Mouse (Mus musculus) bone marrow macrophage, adult 2 months (primary cell): ENCODE measurements at regions not wholly inside any gene's neighbourhood (a gene's known extent, or its start where the extent isn't known, plus 50 kb on each side); places are given as distances from the start of the nearest gene placed in this dataset.
A peak's percentile ranks its signal among the peaks of the same experiment; 100 is the strongest.

Experiments
- H3K27ac ChIP-seq: 2 replicates; pipeline ENCODE4 v1.5.1; 2012; ENCODE audit warnings: low read depth, low read length; ENCODE audit not compliant: insufficient read depth
- H3K4me1 ChIP-seq: 2 replicates; pipeline ENCODE4 v1.6.1; 2012; ENCODE audit warnings: low read length; ENCODE audit not compliant: control insufficient read depth, insufficient read depth
- H3K4me3 ChIP-seq: 2 replicates; pipeline ENCODE4 v1.5.1; 2012; ENCODE audit warnings: mild to moderate bottlenecking, low read length, moderate library complexity; ENCODE audit not compliant: insufficient read depth
- CTCF ChIP-seq: IDR thresholded peaks from 2 replicates; pipeline ENCODE4 v1.5.1; 2012; ENCODE audit warnings: low read depth, mild to moderate bottlenecking, low read length, moderate library complexity
- POLR2A ChIP-seq: IDR thresholded peaks from 2 replicates; pipeline ENCODE4 v1.6.1; 2012; ENCODE audit warnings: mild to moderate bottlenecking, low read depth, low read length, borderline replicate concordance

DNA sequence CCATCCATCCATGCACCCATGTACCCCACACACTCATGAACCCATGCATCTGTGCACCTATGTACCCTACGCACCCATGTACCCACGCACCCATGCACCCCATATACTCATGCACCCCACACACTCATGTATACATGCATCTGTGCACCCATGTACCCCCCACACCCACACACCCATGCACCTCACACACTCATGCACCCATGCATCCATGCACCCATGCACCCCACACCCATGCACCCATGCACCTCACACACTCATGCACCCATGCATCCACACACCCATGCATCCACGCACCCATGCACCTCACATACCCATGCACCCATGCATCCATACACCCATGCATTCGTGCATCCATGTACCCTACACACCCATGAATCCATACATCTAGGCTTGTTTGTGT is 63.6 kb downstream of the 4930564D02Rik start:
- Histone ChIP-seq H3K27ac (no peak overlapping the region), H3K4me3 (no peak overlapping the region), H3K4me1 (no peaks in the 10 kb centered on the region)
- no peak for TF ChIP-seq CTCF
- TF ChIP-seq POLR2A, result no peak

DNA sequence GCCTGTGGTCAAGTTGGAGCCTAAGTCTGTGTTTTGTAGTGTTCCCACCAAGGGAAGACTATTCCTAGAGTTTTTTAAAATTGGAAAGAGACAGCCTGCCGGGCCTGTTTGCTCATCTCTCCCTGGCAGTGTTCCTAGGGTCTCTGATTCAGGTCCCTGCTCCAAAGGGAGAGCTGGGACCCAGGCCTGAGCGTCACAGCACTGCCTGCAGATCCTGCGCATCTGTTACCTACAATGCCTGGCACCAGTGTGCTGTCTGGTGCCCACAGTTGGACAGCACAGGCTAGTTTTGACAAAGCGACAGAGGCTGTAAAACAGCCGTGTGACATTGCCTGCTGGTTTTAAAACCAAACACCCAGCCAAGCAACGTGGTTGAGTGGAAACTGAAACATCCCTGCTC is 64.4 kb downstream of the 4930564D02Rik start:
- H3K27ac ChIP-seq, result no peak overlapping the region
- TF ChIP-seq CTCF (no peak), POLR2A (no peak)
- H3K4me3 ChIP-seq, result no peak overlapping the region
- no peaks in the 10 kb centered on the region for H3K4me1 ChIP-seq

- TF ChIP-seq CTCF (no peak), POLR2A (no peak)
- Histone ChIP-seq H3K4me1 (no peaks in the 10 kb centered on the region), H3K27ac (no peak overlapping the region), H3K4me3 (no peak overlapping the region)
These were observed 66.4 kb downstream of the 4930564D02Rik start for GRCm38 (mm10) chr3:105133011-105133410.

GRCm38 (mm10) chr3:105141170-105141971 is 74.7 kb downstream of the 4930564D02Rik start:
- H3K27ac ChIP-seq, result no peak overlapping the region
- H3K4me3 ChIP-seq, result no peak overlapping the region
- H3K4me1 ChIP-seq, result no peaks in the 10 kb centered on the region
- TF ChIP-seq POLR2A (no peak), CTCF (no peak)

DNA sequence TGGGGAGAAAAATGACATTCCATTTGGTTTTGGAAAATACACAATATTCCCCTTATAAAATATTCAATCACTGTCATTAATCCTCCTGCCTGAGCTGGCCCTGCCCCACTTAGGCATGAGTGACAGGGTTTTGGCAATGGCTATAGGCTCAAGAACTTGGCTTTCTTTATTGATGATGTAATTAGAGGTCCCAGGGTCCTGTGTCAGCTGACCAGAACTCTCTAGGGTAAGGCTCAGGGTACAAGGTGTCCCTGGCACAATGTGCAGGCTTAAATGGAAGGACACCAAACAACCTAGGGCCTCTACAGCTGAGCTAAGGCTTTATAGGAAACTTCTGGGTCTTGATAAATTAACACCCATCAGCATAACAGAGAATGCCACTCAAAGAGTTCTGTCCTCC is 76.0 kb downstream of the 4930564D02Rik start:
- no peaks in the 10 kb centered on the region for H3K4me1 ChIP-seq
- TF ChIP-seq POLR2A (no peak), CTCF (no peak)
- H3K4me3 ChIP-seq, result no peak overlapping the region
- no peak overlapping the region for H3K27ac ChIP-seq

DNA sequence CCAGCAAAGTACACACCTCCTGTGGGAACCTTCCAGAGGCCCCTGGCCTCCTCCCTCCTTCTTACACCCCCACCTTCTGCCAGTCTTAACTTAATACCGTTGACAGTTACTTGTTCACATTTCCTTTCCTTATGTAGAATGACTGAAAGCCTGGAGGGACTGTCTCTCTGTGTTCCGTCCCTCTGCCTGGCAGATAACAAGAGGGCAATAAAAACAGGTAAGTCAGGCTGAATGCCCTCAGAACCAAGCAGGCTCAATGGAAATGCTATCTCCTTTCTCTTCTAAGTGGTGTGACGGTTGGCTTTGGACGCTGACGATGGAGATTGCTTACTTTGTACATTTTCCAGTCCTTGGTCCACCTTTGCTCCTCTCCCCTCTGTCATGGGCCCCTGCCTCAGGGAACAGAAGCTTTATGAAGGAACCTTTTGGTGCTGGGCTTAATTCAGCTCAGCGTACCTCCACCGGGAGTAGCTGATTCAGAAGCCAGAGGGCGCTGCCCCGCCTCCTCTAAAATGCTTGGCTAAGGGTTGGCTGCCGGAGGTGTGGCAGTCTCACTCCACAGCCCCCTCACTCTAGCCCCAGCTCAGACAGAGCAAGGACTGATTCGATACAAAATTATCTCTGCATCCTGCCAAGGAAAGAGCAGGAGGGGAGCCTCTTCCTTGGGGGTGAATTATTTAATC is 85.0 kb downstream of the 4930564D02Rik start:
- Histone ChIP-seq H3K4me3 (no peak overlapping the region), H3K27ac (no peak overlapping the region), H3K4me1 (no peaks in the 10 kb centered on the region)
- no peak for TF ChIP-seq POLR2A
- no peak for TF ChIP-seq CTCF

DNA sequence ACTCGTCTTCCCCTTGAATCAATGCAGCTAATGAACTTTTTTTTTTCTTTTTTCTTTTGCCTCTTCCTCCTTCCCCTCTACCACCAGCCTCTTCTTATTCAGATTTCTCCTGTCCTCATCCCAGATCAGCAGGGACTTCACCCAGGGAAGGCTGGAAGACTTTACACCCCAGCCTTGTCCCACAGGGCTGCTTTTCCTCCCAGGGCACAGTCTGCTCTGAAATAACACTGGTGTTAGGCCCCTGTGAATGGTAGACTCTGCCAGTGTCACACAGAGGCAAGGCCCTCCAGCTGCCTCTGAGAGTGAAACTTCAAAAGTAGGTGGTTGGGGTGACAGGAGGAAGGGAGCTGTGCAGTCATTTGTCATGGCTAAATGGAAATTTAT is 85.5 kb downstream of the 4930564D02Rik start:
- Histone ChIP-seq H3K4me3 (no peak overlapping the region), H3K4me1 (no peaks in the 10 kb centered on the region), H3K27ac (no peak overlapping the region)
- no peak for TF ChIP-seq CTCF
- TF ChIP-seq POLR2A, result no peak

- H3K4me1 ChIP-seq, result no peaks in the 10 kb centered on the region
- H3K4me3 ChIP-seq, result no peak overlapping the region
- no peak overlapping the region for H3K27ac ChIP-seq
- TF ChIP-seq CTCF (no peak), POLR2A (no peak)
These were observed 91.7 kb downstream of the 4930564D02Rik start for GRCm38 (mm10) chr3:105158376-105158775.

DNA sequence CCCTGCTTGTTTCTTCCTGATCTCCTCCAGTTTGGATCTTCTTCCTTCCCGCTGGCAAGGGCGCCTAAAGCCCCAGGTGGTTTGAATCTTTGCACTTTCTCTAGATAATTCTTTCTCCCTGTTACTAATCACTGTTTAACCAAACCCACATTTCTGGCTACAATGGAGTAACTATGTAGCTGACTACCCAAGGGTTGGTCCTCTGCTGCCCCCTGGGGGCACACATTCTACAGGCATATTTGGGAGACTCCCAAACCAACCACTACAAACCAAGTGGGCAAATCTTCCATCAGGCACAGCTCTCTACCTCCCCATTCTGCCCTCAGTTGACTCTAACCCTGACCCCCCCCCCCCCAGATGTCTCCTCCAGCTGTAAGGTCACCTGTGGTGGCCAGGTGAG is 98.7 kb downstream of the 4930564D02Rik start:
- no peaks in the 10 kb centered on the region for H3K4me1 ChIP-seq
- H3K4me3 ChIP-seq, result no peak overlapping the region
- TF ChIP-seq CTCF, result peak; percentile 53
- no peak for TF ChIP-seq POLR2A
- no peak overlapping the region for H3K27ac ChIP-seq

- TF ChIP-seq POLR2A (no peak), CTCF (no peak)
- Histone ChIP-seq H3K4me3 (no peak overlapping the region), H3K27ac (no peak overlapping the region), H3K4me1 (no peaks in the 10 kb centered on the region)
These were observed 102.5 kb downstream of the 4930564D02Rik start for GRCm38 (mm10) chr3:105169117-105169516.

DNA sequence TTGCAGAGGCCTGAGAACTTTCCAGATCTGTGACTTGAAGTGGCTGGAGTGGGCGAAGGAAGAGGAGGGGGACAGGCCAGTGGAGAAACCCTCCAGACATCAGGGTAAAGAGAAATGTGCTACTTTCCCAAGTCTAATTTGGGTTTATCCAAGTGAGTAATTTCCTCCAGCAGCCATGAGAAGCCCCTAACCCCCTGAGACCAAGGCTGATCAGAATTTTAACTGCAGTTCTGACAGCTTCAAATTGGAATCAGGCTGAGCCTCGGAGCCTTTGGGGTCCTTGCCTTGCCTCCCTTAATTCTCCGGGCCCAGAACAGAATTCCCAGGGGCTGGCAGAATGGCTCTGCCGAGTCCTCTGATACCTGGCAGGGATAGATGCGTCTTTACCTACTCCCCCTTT is 104.9 kb downstream of the 4930564D02Rik start:
- no peak for TF ChIP-seq POLR2A
- no peak for TF ChIP-seq CTCF
- H3K27ac ChIP-seq, result no peak overlapping the region
- H3K4me3 ChIP-seq, result no peak overlapping the region
- H3K4me1 ChIP-seq, result no peaks in the 10 kb centered on the region
